Mouse (Mus musculus): ENCODE measurements around the gene Hpgd. TPM values are rescaled to one million over a fixed set of nuclear protein-coding genes. Genes with fewer than 3 reads are reported as not detected.
"Not testable (repeated sequence)": the region's sequence is repeated elsewhere in the genome, so short reads cannot be mapped to it uniquely, and the experiment has no call there.

The Hpgd gene
- total RNA-seq (2017), result 1.2 and 1.8 TPM in 2 replicates

DNA sequence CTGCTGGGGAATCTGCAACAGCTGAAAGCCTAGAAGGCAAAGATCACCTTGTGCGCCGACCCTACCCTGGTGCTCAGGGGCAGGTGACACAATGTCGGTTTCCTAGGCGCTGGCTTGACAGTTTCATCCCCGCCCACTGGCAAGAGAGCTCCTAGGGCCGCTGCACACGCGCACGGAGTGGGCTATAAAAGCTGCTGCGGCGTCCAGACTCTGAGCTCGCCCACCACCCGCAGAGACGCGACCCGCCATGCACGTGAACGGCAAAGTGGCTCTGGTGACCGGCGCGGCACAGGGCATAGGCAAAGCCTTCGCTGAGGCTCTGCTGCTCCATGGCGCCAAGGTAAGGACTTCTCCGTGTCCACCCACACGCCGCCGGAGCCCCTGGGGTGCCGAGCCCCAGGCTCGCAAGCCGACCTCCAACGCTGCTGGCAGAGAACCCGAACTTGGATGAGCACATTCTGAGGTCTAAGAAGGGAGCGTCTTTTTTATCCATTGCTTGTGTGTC is at the start of gene Hpgd:
Gene Hpgd (plus strand): TSS at position 213 of the 505 bp plus-strand sequence.
- ATAC-seq (replicated peaks in 1 of 2; ENCODE audit: insufficient read depth in 1 of 2, low FRiP score in 2 of 2, low TSS enrichment in 1 of 2, low read depth in 1 of 2, poor library complexity in 2 of 2, severe bottlenecking in 2 of 2), result peak; percentile 25 to 44; a peak in 2 of 4 replicates

DNA sequence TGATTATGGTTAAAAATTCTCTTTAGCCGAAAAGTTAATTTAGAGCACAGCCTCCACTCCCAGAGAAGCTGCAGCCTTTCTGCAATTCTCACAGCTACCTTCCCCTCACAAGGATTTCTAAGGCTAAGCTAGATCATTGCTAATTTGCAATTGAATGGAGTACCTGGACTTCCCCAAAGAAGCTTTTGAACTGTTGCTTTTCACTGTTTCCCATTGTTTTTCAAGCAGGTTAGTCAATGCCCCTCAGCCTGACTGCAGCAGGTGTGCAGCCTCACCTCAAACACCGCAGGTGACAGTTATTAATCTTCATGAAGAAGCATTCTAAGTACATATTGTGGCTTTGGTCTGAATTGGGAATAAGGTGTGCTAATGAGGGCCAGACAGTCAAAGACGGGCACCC is 42.7 kb upstream of the Hpgd start:
- ATAC-seq (replicated peaks in 1 of 2; ENCODE audit: insufficient read depth in 1 of 2, low FRiP score in 2 of 2, low TSS enrichment in 1 of 2, low read depth in 1 of 2, poor library complexity in 2 of 2, severe bottlenecking in 2 of 2), result not testable (repeated sequence)

DNA sequence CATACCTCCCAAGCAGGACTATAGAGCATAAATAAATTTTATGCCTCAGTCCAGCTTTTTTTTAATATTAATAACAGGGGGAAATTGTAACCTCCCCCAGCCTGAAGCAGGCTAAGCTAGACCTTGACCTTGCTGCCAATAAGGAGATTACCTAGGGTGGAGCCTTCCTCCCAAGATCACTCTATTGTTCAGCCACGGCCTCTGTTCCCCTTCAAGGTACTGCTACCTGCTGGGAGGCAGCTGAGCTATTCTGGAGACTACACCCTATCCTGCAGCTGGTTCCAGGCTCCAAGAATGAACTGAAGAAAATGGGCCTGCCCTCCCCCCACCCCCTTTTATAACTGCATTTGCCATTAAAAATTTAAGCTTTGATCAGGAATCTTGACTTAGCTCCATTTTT is 42.1 kb upstream of the Hpgd start:
- ATAC-seq (replicated peaks in 1 of 2; ENCODE audit: insufficient read depth in 1 of 2, low FRiP score in 2 of 2, low TSS enrichment in 1 of 2, low read depth in 1 of 2, poor library complexity in 2 of 2, severe bottlenecking in 2 of 2), result no peak

DNA sequence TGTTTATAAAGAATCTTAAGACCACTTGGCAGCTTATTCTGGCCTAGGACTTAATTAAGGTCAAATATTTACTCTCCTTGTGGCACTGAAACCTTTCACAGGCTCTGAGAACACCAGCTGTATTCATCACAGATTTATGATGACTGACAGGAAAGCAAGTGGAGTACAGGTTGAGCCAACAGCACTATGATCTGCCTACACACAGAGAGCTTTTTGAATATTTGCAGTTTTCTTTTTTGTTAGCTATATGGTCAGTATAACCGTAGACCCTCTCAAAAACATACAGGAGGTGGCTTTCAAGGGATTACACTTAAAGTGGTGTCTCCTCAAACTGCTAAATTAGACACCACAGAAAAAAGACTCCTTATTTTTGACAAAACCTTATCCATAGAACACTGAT is 33.2 kb upstream of the Hpgd start:
- ATAC-seq (replicated peaks in 1 of 2; ENCODE audit: insufficient read depth in 1 of 2, low FRiP score in 2 of 2, low TSS enrichment in 1 of 2, low read depth in 1 of 2, poor library complexity in 2 of 2, severe bottlenecking in 2 of 2), result no peak

DNA sequence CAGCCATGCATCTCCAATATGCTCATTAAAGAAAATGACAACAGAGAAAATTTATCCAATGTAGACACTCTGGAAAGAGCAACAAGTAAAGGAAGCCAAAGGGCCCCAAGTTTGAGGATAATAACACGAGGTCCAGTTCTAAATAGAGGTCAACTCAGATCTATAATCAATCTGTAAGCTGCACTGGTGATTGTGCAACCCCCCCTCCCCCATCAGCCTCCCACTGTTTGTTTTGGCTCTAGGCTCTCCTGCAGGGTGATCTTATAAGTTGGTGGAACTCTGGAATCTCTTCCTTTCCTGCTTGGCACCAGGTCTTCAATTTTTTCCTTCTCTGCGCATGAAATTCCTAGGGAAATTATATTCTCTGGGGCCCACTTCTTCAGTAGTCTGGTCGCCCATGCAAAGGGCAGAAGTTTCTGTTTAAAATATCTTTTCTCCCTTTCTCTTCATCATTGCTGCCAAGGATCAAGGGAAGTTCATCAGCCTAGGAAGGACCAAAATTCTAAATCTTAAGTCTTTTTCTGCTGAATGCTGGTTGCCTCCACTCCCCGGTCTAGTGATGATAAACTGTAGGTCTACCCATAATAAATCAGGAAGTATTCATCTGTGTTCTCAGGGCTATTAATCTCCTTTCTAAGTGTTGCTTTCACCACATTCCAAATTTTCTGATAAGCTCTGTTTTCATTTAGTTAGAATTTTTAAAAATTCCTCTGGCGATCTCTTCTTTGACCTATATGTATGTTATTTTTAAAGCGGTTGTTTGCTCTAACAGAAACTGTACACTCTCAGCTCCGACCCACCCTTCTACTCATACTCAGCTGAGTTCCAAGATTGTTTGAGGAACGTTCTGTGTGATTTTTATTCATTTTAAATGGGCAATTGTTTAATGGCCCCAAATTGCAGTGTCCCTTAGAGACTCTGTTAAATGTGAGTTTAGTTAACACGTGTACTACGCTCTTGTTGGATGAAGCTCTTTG is 24.4 kb upstream of the Hpgd start:
- ATAC-seq (replicated peaks in 1 of 2; ENCODE audit: insufficient read depth in 1 of 2, low FRiP score in 2 of 2, low TSS enrichment in 1 of 2, low read depth in 1 of 2, poor library complexity in 2 of 2, severe bottlenecking in 2 of 2), result no peak

DNA sequence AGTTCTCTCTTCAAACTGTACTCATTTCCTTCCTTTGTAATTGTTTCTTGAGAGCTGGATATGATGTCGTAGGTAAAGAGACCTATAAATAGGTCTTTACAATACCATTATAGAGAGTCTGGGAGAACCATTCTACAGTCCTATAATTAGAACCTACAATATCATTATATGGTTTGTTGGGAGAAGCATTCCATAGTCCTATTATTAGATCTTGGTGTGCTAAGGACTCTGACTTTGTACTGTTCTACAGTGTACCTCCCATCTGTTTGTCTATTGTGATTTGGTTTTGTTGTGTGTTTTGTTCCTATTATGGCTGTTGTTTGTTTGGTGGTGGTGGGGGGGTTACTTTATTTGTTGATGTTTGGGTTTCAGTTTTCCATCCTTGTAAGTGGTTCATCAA is 21.5 kb upstream of the Hpgd start:
- ATAC-seq (replicated peaks in 1 of 2; ENCODE audit: insufficient read depth in 1 of 2, low FRiP score in 2 of 2, low TSS enrichment in 1 of 2, low read depth in 1 of 2, poor library complexity in 2 of 2, severe bottlenecking in 2 of 2), result no peak

DNA sequence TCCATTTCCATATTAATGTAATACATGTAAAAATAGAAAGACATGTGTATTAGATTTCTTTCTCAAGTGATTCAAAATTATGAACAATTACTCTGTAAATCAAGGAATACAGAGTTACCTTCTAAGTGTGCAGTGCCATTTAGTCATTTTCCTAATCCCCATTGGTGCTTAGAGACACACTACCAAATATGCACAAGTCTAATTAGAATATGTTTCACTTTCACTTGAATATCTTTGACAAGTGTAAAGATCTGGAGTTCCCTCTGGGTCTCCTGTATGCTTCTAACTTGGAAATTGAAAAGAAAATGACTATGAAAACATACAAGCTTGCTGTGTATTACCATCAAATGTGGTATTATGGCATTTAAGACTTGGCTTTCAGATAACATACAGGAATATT is 19.1 kb upstream of the Hpgd start:
- no peak for ATAC-seq (replicated peaks in 1 of 2; ENCODE audit: insufficient read depth in 1 of 2, low FRiP score in 2 of 2, low TSS enrichment in 1 of 2, low read depth in 1 of 2, poor library complexity in 2 of 2, severe bottlenecking in 2 of 2)

DNA sequence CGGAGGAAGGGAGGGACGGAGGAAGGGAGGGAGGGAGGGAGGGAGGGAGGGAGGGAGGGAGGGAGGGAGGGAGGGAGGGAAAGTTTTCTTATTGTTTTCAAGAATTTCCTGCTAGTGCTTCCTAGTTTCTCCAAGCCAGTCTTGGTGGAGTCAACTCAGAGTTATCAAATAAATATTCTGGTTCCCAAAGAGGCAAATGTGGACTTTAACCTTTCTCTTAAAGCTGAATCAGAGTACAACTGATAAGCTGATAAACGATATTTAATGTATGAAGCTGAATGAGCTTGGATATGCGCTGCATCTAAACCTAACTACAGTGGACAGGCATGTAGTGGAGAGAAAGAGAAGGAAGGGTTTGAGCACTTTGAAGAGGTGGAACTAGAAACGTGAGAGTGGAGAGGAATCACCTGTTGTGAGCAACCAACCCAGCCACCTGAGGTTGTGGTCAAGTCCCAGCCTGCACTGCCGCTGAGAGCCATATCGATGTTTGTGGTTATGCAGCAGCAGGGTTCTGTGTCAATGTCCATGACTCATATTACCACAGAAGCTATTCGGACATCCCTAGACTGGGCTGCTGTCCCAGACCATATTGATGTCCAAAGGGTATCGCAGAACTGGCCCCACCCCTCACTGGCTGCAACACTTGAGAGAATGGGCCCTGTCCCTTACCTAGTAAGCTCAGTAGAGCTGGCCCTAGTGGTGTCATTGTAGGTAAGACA is 16.4 kb upstream of the Hpgd start:
- ATAC-seq (replicated peaks in 1 of 2; ENCODE audit: insufficient read depth in 1 of 2, low FRiP score in 2 of 2, low TSS enrichment in 1 of 2, low read depth in 1 of 2, poor library complexity in 2 of 2, severe bottlenecking in 2 of 2), result no peak

DNA sequence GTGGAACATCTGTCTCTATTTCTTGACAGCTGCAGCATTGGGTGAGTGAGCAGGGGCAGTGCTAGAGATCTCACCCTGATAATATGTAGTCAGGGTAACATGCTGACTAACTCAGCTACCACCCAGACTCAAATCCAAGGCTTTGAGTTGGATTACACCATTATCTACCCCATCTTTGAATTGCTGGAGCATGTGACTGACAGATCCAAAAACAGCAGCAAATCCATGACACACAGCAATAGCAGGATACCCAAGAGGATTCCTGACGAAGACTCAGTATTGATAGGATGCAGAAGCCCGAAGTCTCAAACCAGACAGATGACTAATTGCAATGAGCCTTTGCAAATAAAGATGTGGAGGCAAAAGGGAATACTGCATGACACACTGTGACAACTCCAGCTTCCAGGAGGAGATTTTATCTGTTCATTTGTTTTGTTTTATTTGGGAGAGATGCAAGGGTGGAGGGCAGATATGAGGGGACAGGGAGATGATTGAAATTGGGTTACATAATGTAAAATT is 15.8 kb upstream of the Hpgd start:
- no peak for ATAC-seq (replicated peaks in 1 of 2; ENCODE audit: insufficient read depth in 1 of 2, low FRiP score in 2 of 2, low TSS enrichment in 1 of 2, low read depth in 1 of 2, poor library complexity in 2 of 2, severe bottlenecking in 2 of 2)

DNA sequence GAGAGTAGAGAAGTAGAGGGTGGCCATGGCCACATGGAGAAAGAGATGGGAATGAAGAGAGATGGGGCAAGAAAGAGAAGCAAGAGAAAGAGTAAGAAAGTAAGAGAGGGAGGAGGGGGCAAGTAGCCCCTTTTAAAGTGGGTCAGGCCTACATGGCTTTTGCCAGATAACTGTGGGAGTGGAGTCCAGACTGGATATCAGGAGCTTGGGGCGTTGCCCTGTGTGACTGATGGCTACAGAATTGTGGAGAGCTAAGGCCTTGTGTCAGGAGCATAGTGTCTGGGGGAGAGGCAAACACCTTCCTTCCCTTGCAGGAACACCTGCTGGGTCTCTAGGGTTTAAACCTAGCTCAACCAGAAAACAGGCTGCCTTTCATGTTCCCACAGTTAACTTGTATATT is 10.4 kb upstream of the Hpgd start:
- no peak for ATAC-seq (replicated peaks in 1 of 2; ENCODE audit: insufficient read depth in 1 of 2, low FRiP score in 2 of 2, low TSS enrichment in 1 of 2, low read depth in 1 of 2, poor library complexity in 2 of 2, severe bottlenecking in 2 of 2)

DNA sequence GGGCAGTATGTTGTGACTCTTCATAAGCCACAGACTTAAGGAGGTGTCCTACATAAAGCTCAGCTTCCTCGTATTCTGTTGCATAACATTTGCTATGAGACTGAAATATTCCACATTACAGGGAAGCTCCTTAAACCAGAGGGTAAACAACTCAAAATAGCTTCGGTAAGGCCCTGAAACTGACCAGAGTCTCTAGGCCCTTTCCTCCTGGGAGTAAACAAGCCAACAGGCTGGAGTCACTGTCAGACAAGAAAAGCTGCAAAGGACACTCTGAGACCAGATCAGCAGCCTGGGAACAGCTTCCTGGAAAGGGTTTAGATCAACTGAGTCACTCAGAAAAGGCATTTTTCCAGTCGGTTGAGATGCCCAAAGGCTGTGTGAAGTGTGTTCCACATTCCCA is 9.4 kb upstream of the Hpgd start:
- no peak for ATAC-seq (replicated peaks in 1 of 2; ENCODE audit: insufficient read depth in 1 of 2, low FRiP score in 2 of 2, low TSS enrichment in 1 of 2, low read depth in 1 of 2, poor library complexity in 2 of 2, severe bottlenecking in 2 of 2)

DNA sequence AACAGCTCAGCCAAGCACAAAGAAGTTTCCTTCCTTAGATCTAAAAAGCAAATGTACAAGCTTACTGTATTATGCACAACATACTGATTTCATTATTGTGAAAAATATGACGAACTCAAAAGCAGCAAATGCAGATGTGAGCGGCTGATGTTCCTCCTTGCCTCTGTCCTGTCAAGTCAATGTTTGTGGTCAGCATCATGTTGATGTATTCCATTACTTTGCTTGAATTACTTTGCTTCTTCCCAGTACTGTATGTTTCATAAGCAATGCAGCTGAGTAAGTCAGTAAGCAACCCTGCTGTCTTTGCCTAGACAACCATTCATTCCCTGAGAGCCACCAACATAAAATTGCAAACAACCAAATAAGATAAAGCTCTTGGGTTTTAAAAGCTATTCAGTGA is 7.7 kb upstream of the Hpgd start:
- ATAC-seq (replicated peaks in 1 of 2; ENCODE audit: insufficient read depth in 1 of 2, low FRiP score in 2 of 2, low TSS enrichment in 1 of 2, low read depth in 1 of 2, poor library complexity in 2 of 2, severe bottlenecking in 2 of 2), result no peak

DNA sequence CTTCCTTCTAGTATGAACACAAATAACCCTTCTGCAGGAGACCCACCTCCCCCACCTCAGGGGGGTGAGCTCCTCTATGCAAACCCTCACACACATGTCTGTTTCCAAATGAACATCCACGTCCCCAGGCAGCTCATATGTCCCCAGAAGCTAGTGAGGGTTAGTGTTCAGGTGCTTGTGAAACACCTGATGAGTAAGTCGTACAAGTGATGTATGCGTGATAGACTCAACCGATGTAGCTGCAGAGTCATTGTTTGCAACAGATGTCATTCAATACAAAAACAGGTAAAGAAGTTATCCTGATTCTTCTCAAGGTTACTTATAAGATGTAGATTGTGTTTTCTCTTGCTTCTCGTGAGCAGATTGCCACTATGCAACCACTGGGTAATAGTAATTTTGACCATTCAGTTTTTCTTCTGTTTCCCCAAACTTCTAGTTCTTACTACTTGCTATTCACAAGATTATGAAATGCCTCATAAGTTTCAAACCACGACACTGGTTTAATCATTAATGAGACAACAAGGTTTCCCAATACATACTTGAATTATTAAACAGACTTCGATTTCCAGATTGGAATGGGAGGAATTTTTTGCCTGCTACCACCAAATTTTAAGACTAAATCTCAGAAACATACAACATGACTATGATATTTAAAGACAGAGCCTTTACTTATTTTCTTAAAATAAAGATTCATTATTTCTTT is 6.9 kb upstream of the Hpgd start:
- ATAC-seq (replicated peaks in 1 of 2; ENCODE audit: insufficient read depth in 1 of 2, low FRiP score in 2 of 2, low TSS enrichment in 1 of 2, low read depth in 1 of 2, poor library complexity in 2 of 2, severe bottlenecking in 2 of 2), result no peak

DNA sequence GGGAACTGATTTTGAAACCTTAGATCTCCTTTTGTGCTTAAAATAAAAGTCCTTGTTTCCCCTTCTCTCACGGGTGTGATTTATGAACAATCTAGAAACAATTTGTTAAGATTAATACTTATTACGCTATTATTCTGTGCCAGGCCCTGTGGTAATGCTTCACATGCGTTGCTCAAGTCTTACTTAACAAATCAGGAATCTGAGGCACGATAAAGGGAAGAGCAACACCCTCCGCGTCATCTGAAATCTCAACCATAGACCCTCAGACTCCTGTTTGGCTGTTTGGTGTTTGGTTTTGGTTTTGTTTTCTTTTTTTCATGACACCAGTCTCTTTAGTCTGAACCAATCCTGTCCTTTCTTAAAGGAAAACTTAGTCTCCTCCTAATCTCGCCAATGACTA is 2.1 kb upstream of the Hpgd start:
- no peak for ATAC-seq (replicated peaks in 1 of 2; ENCODE audit: insufficient read depth in 1 of 2, low FRiP score in 2 of 2, low TSS enrichment in 1 of 2, low read depth in 1 of 2, poor library complexity in 2 of 2, severe bottlenecking in 2 of 2)

DNA sequence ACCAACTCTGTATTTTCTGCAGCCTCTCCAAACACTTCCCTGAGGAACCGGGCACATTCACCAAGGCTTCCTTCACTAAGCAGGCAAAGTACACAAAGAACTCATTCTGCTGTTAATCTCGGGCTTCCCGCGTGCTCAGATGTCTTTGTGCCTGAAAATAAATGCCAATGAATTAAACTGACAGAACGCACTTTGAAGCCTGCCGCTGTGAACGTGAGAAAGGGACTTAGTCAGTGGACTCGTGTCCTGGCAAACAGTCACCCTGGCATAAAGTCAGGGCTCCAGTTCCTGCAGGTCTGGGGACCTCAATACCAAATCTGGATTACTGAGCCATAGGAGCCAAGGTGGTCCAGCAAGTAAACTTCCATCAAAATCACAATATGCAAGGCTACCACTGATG is 905 bp upstream of the Hpgd start:
- ATAC-seq (replicated peaks in 1 of 2; ENCODE audit: insufficient read depth in 1 of 2, low FRiP score in 2 of 2, low TSS enrichment in 1 of 2, low read depth in 1 of 2, poor library complexity in 2 of 2, severe bottlenecking in 2 of 2), result no peak

DNA sequence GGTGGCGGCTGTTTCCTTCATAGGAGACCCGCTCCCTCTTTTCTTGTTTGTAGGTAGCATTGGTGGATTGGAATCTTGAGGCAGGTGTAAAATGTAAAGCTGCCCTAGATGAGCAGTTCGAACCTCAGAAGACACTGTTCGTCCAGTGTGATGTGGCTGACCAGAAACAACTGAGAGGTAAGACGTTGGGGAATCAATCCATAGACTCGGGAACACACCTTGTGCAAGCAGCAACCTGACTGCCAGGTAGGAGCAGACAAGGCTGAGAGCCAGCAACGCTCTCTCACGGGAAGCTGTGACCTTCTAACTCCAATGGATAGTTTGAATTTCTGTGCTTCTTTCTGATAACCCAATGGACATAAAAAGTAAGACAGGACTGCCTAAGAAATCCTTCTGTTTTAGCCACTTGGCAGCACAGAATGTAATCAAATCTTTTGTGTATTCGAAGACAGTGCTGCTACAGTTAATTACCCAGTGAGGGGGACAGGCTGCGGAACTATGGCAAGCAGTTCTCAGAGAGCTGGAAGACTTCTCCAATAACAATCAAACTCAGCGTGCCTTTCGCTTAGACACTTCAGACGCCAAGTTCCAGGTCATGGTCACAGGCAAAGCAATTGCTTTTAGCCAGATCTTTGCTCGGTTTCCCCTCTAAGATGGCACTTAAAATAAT is 636 bp downstream of the Hpgd start:
- 0 out of 4 replicates have a peak, but pooled peaks of 1 of the 2 experiments have one; percentile 9 for ATAC-seq (replicated peaks in 1 of 2; ENCODE audit: insufficient read depth in 1 of 2, low FRiP score in 2 of 2, low TSS enrichment in 1 of 2, low read depth in 1 of 2, poor library complexity in 2 of 2, severe bottlenecking in 2 of 2)

DNA sequence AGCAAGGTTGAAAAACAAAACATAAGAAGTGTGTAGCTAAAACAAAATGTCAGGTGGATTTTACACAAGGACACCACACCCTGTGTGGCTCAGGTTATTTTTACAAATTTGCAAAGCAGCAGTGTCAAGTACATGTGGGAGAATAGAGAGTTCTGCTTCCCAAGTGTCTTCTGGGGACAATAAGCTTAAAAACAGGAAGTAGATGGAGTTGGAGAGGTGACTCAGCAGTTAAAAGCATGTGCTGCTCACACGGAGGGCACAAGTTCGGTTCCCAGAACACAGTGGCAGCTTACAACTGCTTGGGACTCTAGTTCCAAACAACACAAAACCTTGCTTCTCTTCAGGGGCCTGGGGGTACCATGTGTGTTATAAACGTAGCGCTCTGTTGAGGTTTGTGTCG is 5.0 kb downstream of the Hpgd start:
- ATAC-seq (replicated peaks in 1 of 2; ENCODE audit: insufficient read depth in 1 of 2, low FRiP score in 2 of 2, low TSS enrichment in 1 of 2, low read depth in 1 of 2, poor library complexity in 2 of 2, severe bottlenecking in 2 of 2), result 0 out of 4 replicates have a peak, but pooled peaks of 1 of the 2 experiments have one; percentile 29

Data from hematopoietic stem cell, adult 5-6 weeks (primary cell).